Mouse (Mus musculus) spleen, adult 2 months (tissue): ENCODE measurements around the gene Hmcn2. TPM values are rescaled to one million over a fixed set of nuclear protein-coding genes. Genes with fewer than 3 reads are reported as not detected.

Source experiments
- DNase-seq, 2 experiments: peaks; one replicate each; pipeline versions ENCODE4 v3.0.0 to v3.0.0-alpha.2; 2012 to 2021; ENCODE audit warnings: low spot score in 2 of 2, low read depth in 1 of 2
- H3K27ac ChIP-seq: fragments of 200-500 bp; 2 replicates; pipeline ENCODE4 v1.5.1; 2012; ENCODE audit warnings: low read length, inconsistent platforms; ENCODE audit not compliant: insufficient read depth
- H3K27me3 ChIP-seq: fragments of 200-500 bp; 2 replicates; pipeline ENCODE4 v1.6.1; 2012; ENCODE audit warnings: mild to moderate bottlenecking, moderate library complexity, low read length, inconsistent platforms; ENCODE audit not compliant: control insufficient read depth, insufficient read depth
- H3K36me3 ChIP-seq: fragments of 200-500 bp; 2 replicates; pipeline ENCODE4 v1.6.1; 2012; ENCODE audit warnings: mild to moderate bottlenecking, low read length, inconsistent platforms; ENCODE audit not compliant: control insufficient read depth, insufficient read depth
- H3K4me1 ChIP-seq: fragments of 200-500 bp; 2 replicates; pipeline ENCODE4 v1.6.1; 2011; ENCODE audit warnings: inconsistent platforms; ENCODE audit not compliant: control insufficient read depth, insufficient read depth, insufficient read length
- H3K4me3 ChIP-seq: fragments of 200-500 bp; 2 replicates; pipeline ENCODE4 v1.5.1; 2011; ENCODE audit warnings: mild to moderate bottlenecking, inconsistent platforms; ENCODE audit not compliant: insufficient read depth, insufficient read length; ENCODE audit errors: extremely low read depth
- CTCF ChIP-seq: fragments of 200-500 bp; IDR thresholded peaks from 2 replicates; pipeline ENCODE4 v1.5.1; 2011; ENCODE audit warnings: mild to moderate bottlenecking, inconsistent platforms; ENCODE audit not compliant: insufficient read depth, insufficient read length, insufficient replicate concordance; ENCODE audit errors: extremely low read depth
- POLR2A ChIP-seq: fragments of 200-500 bp; IDR thresholded peaks from 2 replicates; pipeline ENCODE4 v1.6.1; 2011; ENCODE audit warnings: low read depth, low read length, inconsistent platforms
- WGBS: fragments of 180-500 bp; shearing (Covaris S2); methylation state at CpG from one replicate; pipeline ENCODE4 v1.1.7; 2018; 5-methylcytosine and 5-hydroxymethylcytosine counted together
- polyA plus RNA-seq: library from polyadenylated mRNA; depleted of rRNA; stranded (reverse); fragments of >200 nt; gene quantifications from 2 replicates; pipeline ENCODE4 v1.2.3, GENCODE M21; 2012

Hmcn2 gene
- polyA plus RNA-seq, 1 experiment = 1.1 TPM

GRCm38 (mm10) chr2:31496141-31496540 is 181.9 kb downstream of the Hmcn2 start:
- WGBS = 66% methylated on average over 1 of the region's 1 CpGs
- no peak for TF ChIP-seq POLR2A
- TF ChIP-seq CTCF = no peak
- Histone ChIP-seq H3K4me3 (no peak overlapping the region), H3K27me3 (no peaks in the 10 kb centered on the region), H3K36me3 (no peaks in the 10 kb centered on the region; the same call in 1 of the 2 replicates), H3K4me1 (no peaks in the 10 kb centered on the region), H3K27ac (no peak overlapping the region)
- DNase-seq = no peak

DNA sequence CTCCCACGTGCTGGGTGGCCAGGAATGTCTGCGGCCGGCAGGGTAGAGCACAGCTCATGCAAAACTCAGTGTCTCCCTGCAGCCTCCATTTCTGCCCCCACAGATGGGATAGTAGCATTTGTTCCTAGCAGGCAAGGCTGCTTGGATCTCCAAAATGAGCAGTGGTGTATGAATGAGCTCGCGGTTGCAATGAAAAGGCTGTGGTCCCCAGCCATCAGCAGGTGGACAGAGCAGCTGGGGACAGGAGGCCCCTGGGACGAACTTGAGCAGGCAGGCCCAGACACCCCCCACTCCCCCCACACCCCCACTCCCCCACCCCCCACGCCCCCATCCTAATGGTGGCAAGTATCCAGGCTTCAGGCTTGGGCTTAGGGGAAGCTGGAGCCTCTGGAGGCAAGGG is 182.9 kb downstream of the Hmcn2 start:
- 68% methylated on average over 7 of the region's 7 CpGs for whole genome bisulfite sequencing
- Histone ChIP-seq H3K4me1 (peaks cover 2% of the 10 kb centered on the region; the same call in 1 of the 2 replicates), H3K27me3 (no peaks in the 10 kb centered on the region), H3K36me3 (no peaks in the 10 kb centered on the region; the same call in 1 of the 2 replicates), H3K4me3 (no peak overlapping the region), H3K27ac (no peak overlapping the region)
- TF ChIP-seq CTCF (no peak), POLR2A (no peak)
- no peak for DNase-seq

DNA sequence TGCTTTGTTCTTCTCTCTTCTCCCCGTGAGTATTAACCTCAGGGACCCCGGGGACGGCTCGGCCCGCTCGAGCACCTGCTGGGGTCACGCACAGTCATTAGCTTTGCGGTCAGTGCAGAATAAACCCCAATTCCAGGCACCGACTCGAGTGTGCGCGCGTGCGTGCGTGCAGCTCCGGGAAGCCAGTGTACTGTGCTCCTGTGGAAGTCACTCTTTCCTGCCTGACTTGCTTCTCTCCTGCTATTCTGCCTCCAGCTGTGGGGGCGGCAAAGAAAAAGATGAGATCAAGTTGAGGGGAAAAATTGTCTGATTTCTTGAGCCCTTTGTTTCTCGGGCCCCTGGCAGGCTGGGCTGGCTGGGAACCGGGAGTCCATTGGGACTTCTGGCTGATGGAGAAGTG is 183.4 kb downstream of the Hmcn2 start:
- Histone ChIP-seq H3K4me3 (no peak overlapping the region), H3K27ac (no peak overlapping the region), H3K36me3 (no peaks in the 10 kb centered on the region; the same call in 1 of the 2 replicates), H3K4me1 (peaks cover 2% of the 10 kb centered on the region; the same call in 1 of the 2 replicates), H3K27me3 (no peaks in the 10 kb centered on the region)
- TF ChIP-seq POLR2A (no peak), CTCF (no peak)
- WGBS = 81% methylated on average over 19 of the region's 19 CpGs
- no peak for DNase-seq

DNA sequence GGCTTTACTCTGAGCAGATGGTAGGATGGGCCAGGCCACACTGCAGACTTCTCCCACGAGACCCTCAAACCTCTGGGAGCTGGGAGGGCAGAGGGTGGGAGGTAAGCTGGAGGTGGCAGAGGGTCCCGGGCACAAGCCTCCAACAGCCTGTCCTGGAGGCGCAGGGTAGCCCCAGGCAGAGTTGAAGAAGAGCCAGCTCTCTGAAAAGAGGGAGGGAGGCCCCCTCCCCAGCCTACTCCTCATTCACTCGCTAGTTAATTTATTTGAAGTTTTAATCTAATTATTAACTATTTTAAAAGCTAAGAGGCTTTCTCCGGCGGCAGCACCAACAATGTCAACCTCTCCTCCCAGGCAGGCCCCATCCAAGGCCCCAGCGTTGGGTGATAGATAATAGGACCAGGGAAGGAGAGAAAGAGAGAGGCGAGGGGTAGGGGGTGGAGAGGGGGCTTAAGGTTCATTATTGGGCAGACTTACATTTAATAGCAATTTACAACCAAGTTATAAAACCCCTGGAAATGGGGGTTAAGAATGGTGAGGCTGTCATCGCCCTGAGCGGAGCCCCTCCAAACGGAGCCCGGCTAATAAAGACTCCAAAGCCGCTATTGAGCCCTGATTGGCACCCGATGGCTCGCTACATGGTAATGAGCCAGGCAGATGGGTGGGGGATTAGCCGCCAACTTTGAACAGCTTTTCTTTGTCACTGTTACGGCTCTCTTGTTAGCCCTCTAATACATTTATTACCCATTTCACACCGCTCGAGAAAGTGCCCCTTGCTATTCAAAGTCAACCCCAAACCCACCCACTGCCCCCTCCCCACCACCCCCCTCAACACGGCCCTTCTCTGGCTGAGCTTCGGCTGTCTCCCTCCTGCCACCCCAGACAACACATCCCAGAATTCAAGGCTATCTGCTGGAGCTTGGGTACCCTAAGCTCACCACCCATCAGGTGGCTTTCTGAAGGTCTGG is 185.4 kb downstream of the Hmcn2 start:
- Histone ChIP-seq H3K27me3 (no peaks in the 10 kb centered on the region), H3K4me1 (peaks cover 2% of the 10 kb centered on the region; the same call in 1 of the 2 replicates), H3K36me3 (no peaks in the 10 kb centered on the region; the same call in 1 of the 2 replicates), H3K4me3 (no peak overlapping the region), H3K27ac (no peak overlapping the region)
- TF ChIP-seq CTCF (no peak), POLR2A (no peak)
- no peak for DNase-seq
- 91% methylated on average over 21 of the region's 21 CpGs for WGBS

DNA sequence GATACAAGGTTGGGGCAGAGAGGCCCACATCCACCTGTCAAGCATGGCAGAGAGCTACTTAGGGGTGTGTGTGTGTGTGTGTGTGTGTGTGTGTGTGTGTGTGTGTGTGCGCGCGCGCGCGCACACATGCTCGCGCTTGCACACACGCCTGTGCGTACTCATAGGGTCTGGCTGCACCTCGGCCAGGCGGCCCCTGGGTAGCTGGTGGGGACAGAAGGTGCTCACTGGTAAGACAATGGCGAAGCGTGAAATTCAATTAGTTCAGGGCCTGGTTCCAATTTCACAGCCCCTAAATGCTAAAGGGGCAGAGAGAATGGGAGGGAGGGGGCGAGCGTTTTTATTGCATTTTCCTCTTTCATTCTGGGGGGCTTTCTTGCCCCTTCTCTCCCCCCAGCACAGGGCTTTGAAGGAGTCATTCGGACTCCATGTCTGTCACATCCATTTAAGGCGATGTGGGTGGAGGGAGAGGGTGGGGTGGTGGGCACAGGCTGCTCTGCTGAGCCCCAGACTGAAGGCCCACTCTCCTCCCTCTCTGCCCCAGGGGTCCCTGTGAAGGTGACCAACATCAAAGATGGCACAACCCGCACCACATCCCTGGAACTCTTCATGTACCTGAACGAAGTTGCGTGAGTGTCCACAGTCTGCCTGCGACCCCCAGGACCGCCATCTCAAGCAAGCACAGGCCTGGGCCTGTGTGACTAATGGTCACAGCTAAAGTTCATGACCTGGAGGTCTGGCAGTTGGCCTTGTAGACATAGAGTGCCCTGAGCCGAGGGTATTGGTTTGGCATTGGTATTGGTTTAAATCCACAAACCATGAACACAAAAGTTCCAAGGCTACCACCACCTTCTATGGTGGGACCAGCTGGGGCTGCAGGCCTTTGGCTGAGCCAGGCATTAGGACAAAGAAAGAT is 186.3 kb downstream of the Hmcn2 start:
- no peak for TF ChIP-seq CTCF
- TF ChIP-seq POLR2A = no peak
- H3K27ac ChIP-seq = no peak overlapping the region
- DNase-seq = no peak
- H3K36me3 ChIP-seq = no peaks in the 10 kb centered on the region; the same call in 1 of the 2 replicates
- H3K4me1 ChIP-seq = peaks cover 2% of the 10 kb centered on the region; the same call in 1 of the 2 replicates
- no peaks in the 10 kb centered on the region for H3K27me3 ChIP-seq
- 93% methylated on average over 24 of the region's 24 CpGs for WGBS
- no peak overlapping the region for H3K4me3 ChIP-seq

- no peaks in the 10 kb centered on the region; the same call in 1 of the 2 replicates for H3K36me3 ChIP-seq
- H3K27ac ChIP-seq = no peak overlapping the region
- no peak for DNase-seq
- no peak for TF ChIP-seq CTCF
- TF ChIP-seq POLR2A = no peak
- WGBS = 89% methylated on average over 20 of the region's 20 CpGs
- peaks cover 2% of the 10 kb centered on the region; the same call in 1 of the 2 replicates for H3K4me1 ChIP-seq
- H3K27me3 ChIP-seq = no peaks in the 10 kb centered on the region
- no peak overlapping the region for H3K4me3 ChIP-seq
Observed at GRCm38 (mm10) chr2:31501448-31502130, 187.4 kb downstream of the Hmcn2 start.
